Mouse (Mus musculus): ENCODE measurements at regions not wholly inside any gene's neighbourhood (a gene's known extent, or its start where the extent isn't known, plus 50 kb on each side); places are given as distances from the start of the nearest gene placed in this dataset.

DNA sequence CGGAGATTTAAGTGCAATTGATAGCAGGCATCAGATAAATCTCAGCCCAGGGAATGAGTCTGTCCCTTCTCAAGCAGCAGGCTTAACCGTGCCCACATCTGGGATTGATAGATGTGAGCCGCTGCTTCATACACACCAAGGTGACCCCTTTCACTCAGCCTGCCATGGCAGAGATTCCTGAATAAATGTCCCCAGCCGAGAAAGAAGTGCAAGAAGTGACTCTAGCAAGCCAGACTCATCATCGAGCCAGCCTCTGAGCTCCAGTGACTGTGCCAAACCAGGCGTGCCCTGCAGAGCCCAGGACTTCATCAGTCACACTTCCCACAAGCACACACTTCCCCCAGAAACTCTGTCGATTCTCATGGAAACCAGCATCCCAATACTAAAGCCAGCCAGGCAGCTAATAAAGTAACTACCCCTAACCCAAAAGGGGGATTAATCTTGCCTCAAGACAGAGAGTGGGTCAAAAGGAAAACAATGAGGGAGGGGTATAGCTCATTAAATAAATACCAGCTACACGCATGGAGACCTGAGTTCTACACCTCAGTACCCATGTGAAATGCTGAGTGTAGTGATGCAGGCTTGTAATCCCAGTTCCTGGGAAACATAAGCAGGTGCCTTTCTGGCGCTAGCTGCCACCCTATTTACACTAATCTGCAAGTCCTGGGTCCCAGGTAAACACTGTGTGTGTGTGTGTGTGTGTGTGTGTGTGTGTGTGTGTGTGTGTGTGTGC, 231.5 kb upstream of the Noct start:
- Histone ChIP-seq H3K9me3 (ENCODE audit: control insufficient read depth, insufficient read depth, low read depth, low read length) (no peaks in the 10 kb centered on the region), H3K27ac (ENCODE audit: insufficient read depth, low read depth, low read length, poor library complexity, severe bottlenecking) (no peak overlapping the region), H3K4me3 (ENCODE audit: insufficient read depth in 1 of 2, low read depth in 1 of 2, low read length in 2 of 2, poor library complexity in 1 of 2, severe bottlenecking in 1 of 2) (no peak overlapping the region), H3K36me3 (ENCODE audit: control insufficient read depth, insufficient read depth, low read length, poor library complexity, severe bottlenecking) (no peaks in the 10 kb centered on the region), H3K9ac (ENCODE audit: insufficient read depth, low read depth, low read length, poor library complexity, severe bottlenecking) (no peak overlapping the region), H3K4me1 (ENCODE audit: control insufficient read depth in 2 of 2, insufficient read depth in 2 of 2, low read length in 2 of 2, poor library complexity in 1 of 2) (no peaks in the 10 kb centered on the region)
- in situ Hi-C loops (cut with MboI; ENCODE audit: low sequenced_read_pairs in 2 of 2, unreplicated experiment in 2 of 2): no loop called here
- TF ChIP-seq ZNF384 (IDR thresholded peaks at IDR 0.05; ENCODE audit: low read depth, low read length): no peak
- no peak for DNase-seq (ENCODE audit: low read depth, low spot score)

DNA sequence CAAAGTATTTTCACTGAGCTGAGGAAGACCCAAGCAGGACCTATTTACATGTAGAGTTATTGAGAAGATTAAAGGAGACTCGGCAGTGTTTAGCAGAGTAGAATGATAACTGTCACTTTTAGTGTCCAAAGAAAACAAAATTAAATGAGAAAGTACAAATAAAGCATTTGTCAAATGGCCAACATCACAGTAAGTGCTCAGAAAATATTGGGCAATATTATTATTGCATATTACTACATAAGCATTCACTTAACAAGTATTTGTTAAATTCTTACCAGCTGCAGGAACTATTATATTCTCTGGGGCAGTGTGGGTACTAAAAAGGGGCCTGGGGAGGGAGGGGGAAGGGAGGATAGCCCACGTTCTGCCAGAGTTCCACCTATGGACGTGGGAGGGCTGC, 224.5 kb upstream of the Noct start:
- H3K27ac ChIP-seq (ENCODE audit: insufficient read depth, low read depth, low read length, poor library complexity, severe bottlenecking): no peak overlapping the region

DNA sequence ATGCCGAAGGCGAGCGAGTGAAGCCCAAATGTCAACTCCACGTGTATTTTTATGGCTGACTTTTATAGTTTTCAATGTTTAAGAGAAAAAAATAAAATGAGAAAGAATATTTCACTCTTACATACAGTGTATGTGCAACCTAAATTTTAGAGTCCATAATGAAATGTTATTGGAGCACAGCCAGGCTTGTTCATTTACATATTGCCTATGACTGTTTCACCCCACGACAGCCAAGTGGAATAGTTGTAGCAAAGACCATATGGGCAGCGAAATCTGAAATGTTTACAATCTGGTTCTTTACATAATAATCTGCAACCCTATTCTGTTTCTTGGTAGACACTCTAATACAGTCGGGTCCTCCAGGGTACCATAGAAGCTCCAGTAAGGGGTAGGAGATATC, 223.3 kb upstream of the Noct start:
- Histone ChIP-seq H3K9ac (ENCODE audit: insufficient read depth, low read depth, low read length, poor library complexity, severe bottlenecking) (no peak overlapping the region), H3K4me1 (ENCODE audit: control insufficient read depth in 2 of 2, insufficient read depth in 2 of 2, low read length in 2 of 2, poor library complexity in 1 of 2) (no peaks in the 10 kb centered on the region), H3K36me3 (ENCODE audit: control insufficient read depth, insufficient read depth, low read length, poor library complexity, severe bottlenecking) (no peaks in the 10 kb centered on the region), H3K9me3 (ENCODE audit: control insufficient read depth, insufficient read depth, low read depth, low read length) (no peaks in the 10 kb centered on the region), H3K27ac (ENCODE audit: insufficient read depth, low read depth, low read length, poor library complexity, severe bottlenecking) (no peak overlapping the region), H3K4me3 (ENCODE audit: insufficient read depth in 1 of 2, low read depth in 1 of 2, low read length in 2 of 2, poor library complexity in 1 of 2, severe bottlenecking in 1 of 2) (no peak overlapping the region)
- in situ Hi-C loops (cut with MboI; ENCODE audit: low sequenced_read_pairs in 2 of 2, unreplicated experiment in 2 of 2): no loop called here
- TF ChIP-seq CHD2 (IDR thresholded peaks at IDR 0.05; ENCODE audit: low read depth, low read length): no peak
- TF ChIP-seq ZNF384 (IDR thresholded peaks at IDR 0.05; ENCODE audit: low read depth, low read length): no peak
- no peak for TF ChIP-seq MAFK (IDR thresholded peaks at IDR 0.05; ENCODE audit: insufficient read depth, low read depth, low read length)
- no peak for TF ChIP-seq ZC3H11A (IDR thresholded peaks at IDR 0.05; ENCODE audit: borderline replicate concordance, low read depth, low read length)
- TF ChIP-seq HCFC1 (IDR thresholded peaks at IDR 0.05; ENCODE audit: borderline replicate concordance, insufficient read depth, low read length): no peak
- DNase-seq (ENCODE audit: low read depth, low spot score): no peak

More for the DNA sequence above, 224.5 kb upstream of the Noct start:
- Histone ChIP-seq H3K36me3 (ENCODE audit: control insufficient read depth, insufficient read depth, low read length, poor library complexity, severe bottlenecking) (no peaks in the 10 kb centered on the region), H3K4me3 (ENCODE audit: insufficient read depth in 1 of 2, low read depth in 1 of 2, low read length in 2 of 2, poor library complexity in 1 of 2, severe bottlenecking in 1 of 2) (no peak overlapping the region), H3K9me3 (ENCODE audit: control insufficient read depth, insufficient read depth, low read depth, low read length) (no peaks in the 10 kb centered on the region), H3K4me1 (ENCODE audit: control insufficient read depth in 2 of 2, insufficient read depth in 2 of 2, low read length in 2 of 2, poor library complexity in 1 of 2) (no peaks in the 10 kb centered on the region), H3K9ac (ENCODE audit: insufficient read depth, low read depth, low read length, poor library complexity, severe bottlenecking) (no peak overlapping the region)
- no peak for TF ChIP-seq ZC3H11A (IDR thresholded peaks at IDR 0.05; ENCODE audit: borderline replicate concordance, low read depth, low read length)
- no peak for TF ChIP-seq ZNF384 (IDR thresholded peaks at IDR 0.05; ENCODE audit: low read depth, low read length)
- TF ChIP-seq CHD2 (IDR thresholded peaks at IDR 0.05; ENCODE audit: low read depth, low read length): no peak
- TF ChIP-seq MAFK (IDR thresholded peaks at IDR 0.05; ENCODE audit: insufficient read depth, low read depth, low read length): no peak
- TF ChIP-seq HCFC1 (IDR thresholded peaks at IDR 0.05; ENCODE audit: borderline replicate concordance, insufficient read depth, low read length): no peak
- no peak for DNase-seq (ENCODE audit: low read depth, low spot score)
- in situ Hi-C loops (cut with MboI; ENCODE audit: low sequenced_read_pairs in 2 of 2, unreplicated experiment in 2 of 2): no loop called here

- Histone ChIP-seq H3K4me1 (ENCODE audit: control insufficient read depth in 2 of 2, insufficient read depth in 2 of 2, low read length in 2 of 2, poor library complexity in 1 of 2) (no peaks in the 10 kb centered on the region), H3K4me3 (ENCODE audit: insufficient read depth in 1 of 2, low read depth in 1 of 2, low read length in 2 of 2, poor library complexity in 1 of 2, severe bottlenecking in 1 of 2) (no peak overlapping the region), H3K9me3 (ENCODE audit: control insufficient read depth, insufficient read depth, low read depth, low read length) (no peaks in the 10 kb centered on the region), H3K36me3 (ENCODE audit: control insufficient read depth, insufficient read depth, low read length, poor library complexity, severe bottlenecking) (no peaks in the 10 kb centered on the region), H3K27ac (ENCODE audit: insufficient read depth, low read depth, low read length, poor library complexity, severe bottlenecking) (no peak overlapping the region), H3K9ac (ENCODE audit: insufficient read depth, low read depth, low read length, poor library complexity, severe bottlenecking) (no peak overlapping the region)
- in situ Hi-C loops (cut with MboI; ENCODE audit: low sequenced_read_pairs in 2 of 2, unreplicated experiment in 2 of 2): no loop called here
- DNase-seq (ENCODE audit: low read depth, low spot score): no peak
- TF ChIP-seq ZC3H11A (IDR thresholded peaks at IDR 0.05; ENCODE audit: borderline replicate concordance, low read depth, low read length): no peak
These were observed 221.6 kb upstream of the Noct start for GRCm38 (mm10) chr3:51002662-51003061.

- no peak for TF ChIP-seq ZNF384 (IDR thresholded peaks at IDR 0.05; ENCODE audit: low read depth, low read length)
- TF ChIP-seq HCFC1 (IDR thresholded peaks at IDR 0.05; ENCODE audit: borderline replicate concordance, insufficient read depth, low read length): no peak
- no peak for TF ChIP-seq MAFK (IDR thresholded peaks at IDR 0.05; ENCODE audit: insufficient read depth, low read depth, low read length)
- no peak for TF ChIP-seq CHD2 (IDR thresholded peaks at IDR 0.05; ENCODE audit: low read depth, low read length)
- no peak for TF ChIP-seq ZC3H11A (IDR thresholded peaks at IDR 0.05; ENCODE audit: borderline replicate concordance, low read depth, low read length)
- in situ Hi-C loops (cut with MboI; ENCODE audit: low sequenced_read_pairs in 2 of 2, unreplicated experiment in 2 of 2): no loop called here
These were observed 220.6 kb upstream of the Noct start for GRCm38 (mm10) chr3:51003506-51004170.

More at GRCm38 (mm10) chr3:51003506-51004170, 220.6 kb upstream of the Noct start:
- no peaks in the 10 kb centered on the region for H3K4me1 ChIP-seq (ENCODE audit: control insufficient read depth in 2 of 2, insufficient read depth in 2 of 2, low read length in 2 of 2, poor library complexity in 1 of 2)
- no peaks in the 10 kb centered on the region for H3K9me3 ChIP-seq (ENCODE audit: control insufficient read depth, insufficient read depth, low read depth, low read length)
- no peak overlapping the region for H3K4me3 ChIP-seq (ENCODE audit: insufficient read depth in 1 of 2, low read depth in 1 of 2, low read length in 2 of 2, poor library complexity in 1 of 2, severe bottlenecking in 1 of 2)
- DNase-seq (ENCODE audit: low read depth, low spot score): no peak
- no peaks in the 10 kb centered on the region for H3K36me3 ChIP-seq (ENCODE audit: control insufficient read depth, insufficient read depth, low read length, poor library complexity, severe bottlenecking)
- no peak overlapping the region for H3K9ac ChIP-seq (ENCODE audit: insufficient read depth, low read depth, low read length, poor library complexity, severe bottlenecking)
- H3K27ac ChIP-seq (ENCODE audit: insufficient read depth, low read depth, low read length, poor library complexity, severe bottlenecking): no peak overlapping the region

Measured in ES-E14 (cell line).